In the genomic region with DNA sequence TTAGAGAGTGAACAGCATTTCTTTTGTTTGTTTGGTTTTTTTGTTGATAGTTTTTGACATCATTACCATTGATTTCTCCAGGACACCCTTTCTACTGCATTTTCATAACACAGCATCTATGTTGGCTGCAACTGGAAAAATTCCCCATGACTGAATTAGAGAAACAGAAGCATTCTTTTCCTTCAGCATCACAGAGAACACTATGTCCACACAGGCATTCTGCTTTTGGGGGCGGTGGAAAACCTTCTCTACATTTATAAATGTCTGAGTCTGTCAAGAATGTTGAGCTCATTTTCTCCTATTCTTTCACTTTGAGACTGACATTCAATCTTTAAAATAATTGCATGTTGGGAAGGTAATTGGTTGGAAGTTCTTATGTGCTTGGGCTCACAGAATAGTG, we compare ENCODE assay signal across 27 mouse cellular contexts.
"Had no signal": no experiment of that assay in that cellular context is flagged by ENCODE, and none has a peak within 500 bp of the region (broad histone marks: within the 10 kb centered on the region; RNA-seq: fewer than 3 reads in every experiment).

No protein-coding gene starts in this region.

- H3K27ac ChIP-seq: gastrocnemius, adult 2 months; heart, embryonic 10.5 days; hindbrain, embryonic 10.5 days; hindbrain, embryonic 12.5 days; hindbrain, embryonic 14.5 days; intestine, embryonic 15.5 days; kidney, embryonic 15.5 days; kidney, postnatal 0 days; limb, embryonic 12.5 days; liver, embryonic 13.5 days had no signal

- ATAC-seq: hindbrain, embryonic 16.5 days; inflammation-experienced regulatory T-cells, adult 6 months; intestine, embryonic 15.5 days; intestine, postnatal 0 days had no signal

- H3K36me3 ChIP-seq: heart, embryonic 10.5 days; heart, embryonic 12.5 days; hindbrain, embryonic 10.5 days; hindbrain, embryonic 12.5 days; intestine, embryonic 15.5 days; kidney, embryonic 15.5 days; limb, embryonic 12.5 days; liver, embryonic 13.5 days had no signal

- H3K9me3 ChIP-seq: heart, embryonic 10.5 days; heart, embryonic 12.5 days; hindbrain, embryonic 10.5 days; hindbrain, embryonic 12.5 days; intestine, embryonic 15.5 days; kidney, embryonic 15.5 days; limb, embryonic 12.5 days; liver, embryonic 13.5 days had no signal

- H3K4me1 ChIP-seq: heart, embryonic 10.5 days; heart, embryonic 12.5 days; hindbrain, embryonic 10.5 days; hindbrain, embryonic 12.5 days; intestine, embryonic 15.5 days; kidney, embryonic 15.5 days; limb, embryonic 12.5 days; liver, embryonic 13.5 days had no signal

- H3K4me3 ChIP-seq: gastrocnemius, adult 2 months; heart, embryonic 10.5 days; heart, embryonic 12.5 days; hindbrain, embryonic 10.5 days; hindbrain, embryonic 12.5 days; intestine, embryonic 15.5 days; kidney, embryonic 15.5 days; limb, embryonic 12.5 days; liver, embryonic 13.5 days had no signal

- H3K27me3 ChIP-seq: heart, embryonic 12.5 days; hindbrain, embryonic 12.5 days; intestine, embryonic 15.5 days; kidney, embryonic 15.5 days; limb, embryonic 12.5 days; liver, embryonic 13.5 days had no signal

- DNase-seq: gastrocnemius, adult 2 months; gastrocnemius, postnatal 10 days; gastrocnemius, postnatal 25 days; heart, adult 18-20 months; heart, postnatal 10 days; heart, postnatal 4 days; kidney, adult 2 months; kidney, adult 9 months; kidney, postnatal 14 days; kidney, postnatal 36 days; layer of hippocampus, adult 9-11 months; layer of hippocampus, postnatal 36 days; left cerebral cortex, postnatal 4 days; liver; liver, embryonic 13.5 days had no signal
